Mouse (Mus musculus): ENCODE results near the gene Bcl2a1d.
"Not testable (repeated sequence)": the region's sequence is repeated elsewhere in the genome, so short reads cannot be mapped to it uniquely, and the experiment has no call there.

DNA sequence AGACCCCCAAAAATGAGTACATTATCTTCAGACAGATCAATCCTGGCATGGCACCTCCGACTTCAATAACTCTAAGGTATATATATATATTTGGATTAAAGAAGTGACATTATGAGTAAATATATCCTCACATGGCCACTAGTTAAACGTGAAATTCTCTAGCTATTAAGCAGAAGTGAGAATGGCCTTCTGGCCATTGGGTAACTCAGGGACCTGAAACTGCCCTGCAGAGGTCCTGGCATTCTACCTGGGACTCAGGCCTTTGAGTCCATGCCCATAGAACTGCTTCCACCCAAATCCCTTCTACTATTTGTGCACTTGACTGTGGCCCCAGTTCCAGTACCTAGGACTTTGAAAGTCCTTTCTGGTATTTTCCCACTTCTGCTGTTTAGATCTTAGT is 40.4 kb downstream of the Bcl2a1d start:
- not testable (repeated sequence) for TF ChIP-seq CTCF (IDR thresholded peaks at IDR 0.05; ENCODE audit: low read depth, low read length); EP300 (IDR thresholded peaks at IDR 0.05; ENCODE audit: insufficient read depth, low read depth, low read length); POLR2A (IDR thresholded peaks at IDR 0.05; ENCODE audit: insufficient read depth, low read length)

All from ES-Bruce4 (cell line).